Mouse (Mus musculus): Measurements from ENCODE around the gene Galnt18. TPM values are rescaled to one million over a fixed set of nuclear protein-coding genes. Genes with fewer than 3 reads are reported as not detected.

The Galnt18 gene
- polyA plus RNA-seq, 1 experiment from 2014 or later, result 8.0 TPM

- Histone ChIP-seq H3K9ac (no peak overlapping the region), H3K4me2 (replicated peaks) (no peak overlapping the region), H3K4me3 (no peak overlapping the region), H3K9me3 (replicated peaks) (no peaks in the 10 kb centered on the region), H3K4me1 (no peaks in the 10 kb centered on the region), H3K36me3 (no peaks in the 10 kb centered on the region), H3K27me3 (no peaks in the 10 kb centered on the region), H3K27ac (no peak overlapping the region)
- no peak for ATAC-seq (ENCODE audit: low FRiP score)
Measured at GRCm38 (mm10) chr7:111605663-111606062, 174.1 kb downstream of the Galnt18 start.

GRCm38 (mm10) chr7:111604578-111605208, 175.1 kb downstream of the Galnt18 start:
- H3K9ac ChIP-seq, result no peak overlapping the region
- H3K4me2 ChIP-seq (replicated peaks), result no peak overlapping the region
- 91% methylated on average over 2 of the region's 2 CpGs for WGBS
- H3K4me1 ChIP-seq, result no peaks in the 10 kb centered on the region
- ATAC-seq (ENCODE audit: low FRiP score), result no peak
- H3K27me3 ChIP-seq, result no peaks in the 10 kb centered on the region
- H3K4me3 ChIP-seq, result no peak overlapping the region
- no peaks in the 10 kb centered on the region for H3K36me3 ChIP-seq
- H3K9me3 ChIP-seq (replicated peaks), result no peaks in the 10 kb centered on the region
- no peak overlapping the region for H3K27ac ChIP-seq

GRCm38 (mm10) chr7:111603186-111603585, 176.6 kb downstream of the Galnt18 start:
- Histone ChIP-seq H3K4me3 (no peak overlapping the region), H3K36me3 (no peaks in the 10 kb centered on the region), H3K9ac (no peak overlapping the region), H3K4me1 (no peaks in the 10 kb centered on the region), H3K27me3 (no peaks in the 10 kb centered on the region), H3K9me3 (replicated peaks) (no peaks in the 10 kb centered on the region), H3K4me2 (replicated peaks) (no peak overlapping the region), H3K27ac (no peak overlapping the region)
- no peak for ATAC-seq (ENCODE audit: low FRiP score)
- 69% methylated on average over 4 of the region's 4 CpGs for WGBS

- Histone ChIP-seq H3K9ac (no peak overlapping the region), H3K36me3 (no peaks in the 10 kb centered on the region), H3K4me2 (replicated peaks) (no peak overlapping the region), H3K27ac (no peak overlapping the region), H3K27me3 (no peaks in the 10 kb centered on the region), H3K4me3 (no peak overlapping the region), H3K4me1 (no peaks in the 10 kb centered on the region), H3K9me3 (replicated peaks) (no peaks in the 10 kb centered on the region)
- ATAC-seq (ENCODE audit: low FRiP score), result no peak
- WGBS, result 79% methylated on average over 4 of the region's 4 CpGs
Measured at GRCm38 (mm10) chr7:111601339-111602067, 178.3 kb downstream of the Galnt18 start.

- ATAC-seq (ENCODE audit: low FRiP score), result no peak
- H3K9ac ChIP-seq, result no peak overlapping the region
- no peak overlapping the region for H3K4me2 ChIP-seq (replicated peaks)
- H3K4me3 ChIP-seq, result no peak overlapping the region
- no peaks in the 10 kb centered on the region for H3K9me3 ChIP-seq (replicated peaks)
- 64% methylated on average over 6 of the region's 6 CpGs for WGBS
- H3K36me3 ChIP-seq, result no peaks in the 10 kb centered on the region
- no peaks in the 10 kb centered on the region for H3K27me3 ChIP-seq
- no peak overlapping the region for H3K27ac ChIP-seq
- no peaks in the 10 kb centered on the region for H3K4me1 ChIP-seq
Measured at GRCm38 (mm10) chr7:111600756-111601155, 179.0 kb downstream of the Galnt18 start.

- H3K27ac ChIP-seq, result no peak overlapping the region
- no peaks in the 10 kb centered on the region for H3K27me3 ChIP-seq
- H3K9ac ChIP-seq, result no peak overlapping the region
- no peak overlapping the region for H3K4me3 ChIP-seq
- no peaks in the 10 kb centered on the region for H3K4me1 ChIP-seq
- no peaks in the 10 kb centered on the region for H3K36me3 ChIP-seq
- WGBS, result 90% methylated on average over 6 of the region's 6 CpGs
- ATAC-seq (ENCODE audit: low FRiP score), result no peak
- H3K4me2 ChIP-seq (replicated peaks), result no peak overlapping the region
- H3K9me3 ChIP-seq (replicated peaks), result no peaks in the 10 kb centered on the region
Measured at GRCm38 (mm10) chr7:111593680-111594079, 186.1 kb downstream of the Galnt18 start.

- Histone ChIP-seq H3K4me2 (replicated peaks) (no peak overlapping the region), H3K27me3 (no peaks in the 10 kb centered on the region), H3K9me3 (replicated peaks) (no peaks in the 10 kb centered on the region), H3K9ac (no peak overlapping the region), H3K4me1 (no peaks in the 10 kb centered on the region; the same call in 1 of the 2 replicates), H3K36me3 (no peaks in the 10 kb centered on the region), H3K27ac (no peak overlapping the region), H3K4me3 (no peak overlapping the region)
- 77% methylated on average over 5 of the region's 5 CpGs for WGBS
- no peak for ATAC-seq (ENCODE audit: low FRiP score)
Measured at GRCm38 (mm10) chr7:111589506-111590125, 190.2 kb downstream of the Galnt18 start.

GRCm38 (mm10) chr7:111588291-111588781, 191.4 kb downstream of the Galnt18 start:
- WGBS, result 75% methylated on average over 4 of the region's 4 CpGs
- Histone ChIP-seq H3K4me3 (no peak overlapping the region), H3K4me2 (replicated peaks) (no peak overlapping the region), H3K36me3 (no peaks in the 10 kb centered on the region), H3K4me1 (no peaks in the 10 kb centered on the region; the same call in 1 of the 2 replicates), H3K9ac (no peak overlapping the region), H3K27me3 (no peaks in the 10 kb centered on the region), H3K27ac (no peak overlapping the region), H3K9me3 (replicated peaks) (no peaks in the 10 kb centered on the region)
- no peak for ATAC-seq (ENCODE audit: low FRiP score)

GRCm38 (mm10) chr7:111580547-111580946, 199.2 kb downstream of the Galnt18 start:
- Histone ChIP-seq H3K4me3 (no peak overlapping the region), H3K27ac (no peak overlapping the region), H3K27me3 (no peaks in the 10 kb centered on the region), H3K36me3 (no peaks in the 10 kb centered on the region), H3K9ac (no peak overlapping the region), H3K9me3 (replicated peaks) (no peaks in the 10 kb centered on the region), H3K4me1 (no peaks in the 10 kb centered on the region), H3K4me2 (replicated peaks) (no peak overlapping the region)
- 75% methylated on average over 6 of the region's 6 CpGs for WGBS
- ATAC-seq (ENCODE audit: low FRiP score), result no peak

- Histone ChIP-seq H3K4me2 (replicated peaks) (no peak overlapping the region), H3K36me3 (no peaks in the 10 kb centered on the region), H3K27ac (no peak overlapping the region), H3K9me3 (replicated peaks) (no peaks in the 10 kb centered on the region), H3K4me3 (no peak overlapping the region), H3K9ac (no peak overlapping the region), H3K27me3 (no peaks in the 10 kb centered on the region), H3K4me1 (peaks cover 8% of the 10 kb centered on the region; the same call in 1 of the 2 replicates)
- ATAC-seq (ENCODE audit: low FRiP score), result no peak
- 67% methylated on average over 2 of the region's 2 CpGs for WGBS
Measured at GRCm38 (mm10) chr7:111575096-111575495, 204.7 kb downstream of the Galnt18 start.

GRCm38 (mm10) chr7:111572336-111572735, 207.4 kb downstream of the Galnt18 start:
- Histone ChIP-seq H3K4me3 (no peak overlapping the region), H3K27me3 (no peaks in the 10 kb centered on the region), H3K27ac (no peak overlapping the region), H3K4me2 (replicated peaks) (no peak overlapping the region), H3K9ac (no peak overlapping the region), H3K4me1 (peaks cover 8% of the 10 kb centered on the region; the same call in 1 of the 2 replicates), H3K9me3 (replicated peaks) (no peaks in the 10 kb centered on the region), H3K36me3 (no peaks in the 10 kb centered on the region)
- WGBS, result 92% methylated on average over 2 of the region's 2 CpGs
- ATAC-seq (ENCODE audit: low FRiP score), result no peak

- WGBS, result 84% methylated on average over 6 of the region's 6 CpGs
- no peak overlapping the region for H3K27ac ChIP-seq
- no peak overlapping the region for H3K4me2 ChIP-seq (replicated peaks)
- H3K27me3 ChIP-seq, result no peaks in the 10 kb centered on the region
- H3K9ac ChIP-seq, result no peak overlapping the region
- no peaks in the 10 kb centered on the region for H3K9me3 ChIP-seq (replicated peaks)
- no peak for ATAC-seq (ENCODE audit: low FRiP score)
- H3K4me3 ChIP-seq, result no peak overlapping the region
- no peaks in the 10 kb centered on the region for H3K36me3 ChIP-seq
- H3K4me1 ChIP-seq, result no peaks in the 10 kb centered on the region
Measured at GRCm38 (mm10) chr7:111566838-111567237, 212.9 kb downstream of the Galnt18 start.
